Mouse (Mus musculus) right cerebral cortex, postnatal 4 days (tissue): ENCODE measurements around the gene Cep85l.
A peak's percentile ranks its signal among the peaks of the same experiment; 100 is the strongest.

ENCODE experiments used
- DNase-seq: peaks from one replicate; pipeline ENCODE4 v3.0.0-alpha.2; 2022

Cep85l gene

DNA sequence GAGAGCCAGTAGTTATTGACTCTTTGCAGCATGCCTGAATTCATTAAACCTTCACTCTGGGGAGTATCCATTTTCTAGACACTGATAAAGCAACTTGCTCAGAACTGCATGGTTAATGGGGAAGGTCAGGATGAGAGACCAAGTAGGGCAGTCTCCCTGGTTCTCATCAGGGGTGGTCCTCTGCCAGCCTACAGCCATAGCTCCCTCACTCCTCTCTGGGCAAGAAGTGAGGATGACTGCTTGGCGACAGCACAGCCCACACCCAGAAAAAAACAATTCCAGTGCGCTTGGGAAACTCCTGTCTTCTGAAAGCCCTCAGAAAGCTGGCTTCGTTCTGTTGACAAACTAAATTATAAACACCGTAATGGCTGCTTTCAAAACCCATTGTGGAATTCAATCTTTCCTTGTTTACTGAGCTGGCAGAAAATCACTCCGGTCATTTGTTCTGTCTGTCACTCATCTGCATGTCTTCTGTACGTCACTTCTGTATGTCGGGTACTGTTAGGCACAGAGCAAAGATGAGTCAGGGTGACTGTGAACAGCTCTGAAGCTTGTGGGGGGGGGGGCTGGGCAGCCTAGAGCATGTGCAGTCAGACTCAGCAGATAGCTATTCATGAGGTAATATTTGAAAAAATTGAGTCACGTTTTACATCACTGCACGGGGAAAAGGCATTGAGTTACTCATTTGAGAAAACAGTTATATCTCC lies 15.3 kb upstream of the Cep85l start:
- DNase-seq = no peak

GRCm38 (mm10) chr10:53388227-53388920 lies 8.6 kb upstream of the Cep85l start:
- no peak for DNase-seq

- no peak for DNase-seq
Measured at GRCm38 (mm10) chr10:53385438-53385837, 5.7 kb upstream of the Cep85l start.

DNA sequence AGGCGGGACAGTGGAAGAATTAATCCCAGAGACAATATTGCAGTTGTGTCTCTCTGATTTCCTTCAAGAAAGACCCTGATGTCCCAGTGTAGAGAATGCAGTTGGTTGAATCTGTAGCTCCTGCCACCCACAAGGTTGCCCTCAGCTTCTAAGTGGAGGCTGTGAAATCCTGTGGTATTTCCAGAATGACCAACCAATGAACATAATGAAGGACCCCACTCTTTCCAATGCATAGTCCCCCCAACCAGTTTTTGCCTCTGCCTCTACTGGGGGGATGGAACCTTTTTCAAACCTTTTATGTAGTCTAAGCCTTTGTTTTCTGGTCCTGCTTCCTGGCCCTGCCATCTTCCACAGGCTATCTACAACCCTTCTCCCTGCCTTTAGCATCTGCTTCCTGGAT lies 5.1 kb upstream of the Cep85l start:
- no peak for DNase-seq

- no peak for DNase-seq
Measured at GRCm38 (mm10) chr10:53382696-53383365, 3.1 kb upstream of the Cep85l start.

- DNase-seq = peak; percentile 49
Measured at GRCm38 (mm10) chr10:53378981-53379708, 602 bp downstream of the Cep85l start.

DNA sequence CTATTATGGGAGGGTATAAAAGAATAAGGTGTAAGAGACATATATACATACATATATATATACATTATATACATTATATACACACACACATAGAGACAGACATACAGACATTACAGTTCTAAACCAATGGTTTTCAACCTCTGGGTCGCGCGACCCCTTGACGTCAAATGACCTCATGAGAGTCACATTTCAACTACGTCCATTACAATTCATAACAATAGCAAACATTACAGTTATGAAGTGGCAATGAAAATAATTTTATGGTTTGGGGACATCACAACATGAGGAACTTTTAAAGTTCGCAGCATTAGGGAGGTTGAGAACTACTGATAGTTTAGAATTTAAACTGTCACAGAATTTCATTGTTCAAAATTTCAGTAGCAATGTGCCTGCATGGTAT lies 1.5 kb downstream of the Cep85l start:
- no peak for DNase-seq

DNA sequence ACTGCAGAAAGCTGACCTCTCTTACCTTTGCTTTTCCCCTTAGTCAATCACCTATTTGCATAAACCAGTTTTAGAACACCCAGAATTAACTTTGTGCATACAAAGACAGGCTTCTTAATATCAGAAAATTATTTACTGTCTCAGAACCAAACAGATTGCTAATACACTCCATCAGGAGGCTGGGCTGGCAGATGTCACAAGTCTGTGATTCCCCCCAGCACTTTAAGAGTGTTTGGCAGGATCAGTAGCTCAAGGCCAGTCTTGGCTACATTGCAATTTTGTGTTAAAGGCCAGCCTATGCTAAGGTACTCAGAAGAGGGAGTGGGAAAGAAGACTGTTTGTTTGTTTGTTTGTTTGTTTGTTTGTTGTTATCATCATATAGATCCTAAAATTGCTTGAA lies 2.7 kb downstream of the Cep85l start:
- DNase-seq = no peak

DNA sequence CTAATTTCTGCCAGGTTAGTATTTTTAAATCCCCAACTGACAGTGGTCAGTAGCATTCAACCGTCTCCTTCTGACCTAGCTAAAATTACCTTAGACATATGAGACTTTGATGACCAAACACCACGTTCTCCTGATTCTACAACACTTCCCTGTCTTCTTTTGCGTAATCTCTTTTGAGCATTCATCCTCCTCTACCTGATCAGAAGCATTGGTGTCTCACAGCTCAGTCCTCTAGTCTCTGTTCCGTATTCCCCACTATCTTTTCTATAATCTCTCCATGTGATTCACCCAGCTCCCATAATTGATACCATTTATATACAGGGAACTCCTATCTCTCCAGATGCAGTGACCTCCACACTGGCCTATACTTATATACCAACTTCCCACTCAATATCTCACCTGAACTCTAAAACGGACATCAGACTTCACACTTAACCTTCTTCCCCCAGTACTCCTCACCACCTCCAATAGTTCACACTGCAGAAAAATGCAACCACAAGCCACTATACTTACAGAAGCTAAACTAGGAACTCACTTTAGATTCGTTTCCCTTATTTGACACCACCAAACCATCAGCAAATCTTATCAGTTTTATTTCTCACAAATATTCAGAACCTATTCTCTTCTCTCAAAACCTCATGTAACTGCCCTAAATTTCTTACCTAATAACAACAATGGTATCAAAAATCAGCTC lies 5.7 kb downstream of the Cep85l start:
- DNase-seq = no peak

DNA sequence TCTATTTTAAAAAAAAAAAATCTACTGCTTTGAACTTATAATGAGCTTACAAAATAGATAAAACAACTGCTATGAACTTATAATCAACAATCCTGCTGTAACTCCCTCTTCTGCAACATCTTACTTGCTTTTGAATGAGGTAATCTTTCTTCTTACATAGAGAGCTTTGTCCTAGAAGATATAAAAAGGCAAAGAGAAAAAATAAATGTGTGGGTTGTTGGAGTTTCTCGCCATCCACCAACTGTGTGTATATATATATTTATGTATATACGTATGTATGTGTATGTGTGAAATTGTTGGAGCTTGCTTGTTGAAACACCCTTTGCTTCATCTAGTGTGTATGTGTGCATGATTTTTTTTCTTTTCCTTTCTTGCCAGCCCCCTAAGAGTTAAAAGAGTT lies 12.5 kb downstream of the Cep85l start:
- DNase-seq = no peak

- no peak for DNase-seq
Measured at GRCm38 (mm10) chr10:53364311-53364710, 15.4 kb downstream of the Cep85l start.

DNA sequence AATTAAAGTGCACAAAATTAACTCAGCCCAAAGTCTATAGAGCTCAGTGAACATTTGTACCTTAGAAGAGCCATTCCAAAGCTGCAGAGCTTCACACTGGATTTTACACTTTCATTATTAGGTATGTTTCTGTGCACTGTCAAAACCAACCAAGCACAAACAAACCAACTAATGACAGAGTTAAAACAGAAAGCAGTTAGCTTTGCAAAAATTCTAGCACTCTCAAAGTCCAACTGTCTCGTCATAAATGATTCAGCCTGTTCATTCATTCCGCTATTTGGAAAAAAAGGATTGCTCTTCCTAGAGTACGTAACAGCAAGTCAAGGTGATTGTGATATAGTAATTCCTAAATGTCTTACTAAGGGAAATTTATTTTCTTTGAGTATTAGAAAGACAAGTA lies 20.7 kb downstream of the Cep85l start:
- no peak for DNase-seq

DNA sequence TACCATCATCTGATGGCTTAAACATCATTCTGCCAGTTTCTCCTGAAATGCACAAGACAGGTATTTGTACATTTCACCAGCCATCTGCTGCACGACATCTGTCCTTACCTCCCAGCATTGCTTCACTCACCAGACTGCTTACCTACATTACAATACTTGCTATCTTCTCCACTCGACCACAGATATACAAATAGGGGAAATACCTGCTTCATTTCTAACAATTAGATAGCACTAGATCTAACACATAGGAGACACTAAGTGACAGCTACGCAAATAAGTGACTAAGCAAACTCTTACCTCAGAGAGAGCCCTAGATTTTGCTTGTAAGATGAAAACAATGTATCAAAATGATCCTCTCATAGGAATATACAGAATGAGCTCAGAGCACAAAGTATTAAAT lies 26.1 kb downstream of the Cep85l start:
- no peak for DNase-seq

- no peak for DNase-seq
Measured at GRCm38 (mm10) chr10:53349254-53349653, 30.5 kb downstream of the Cep85l start.

DNA sequence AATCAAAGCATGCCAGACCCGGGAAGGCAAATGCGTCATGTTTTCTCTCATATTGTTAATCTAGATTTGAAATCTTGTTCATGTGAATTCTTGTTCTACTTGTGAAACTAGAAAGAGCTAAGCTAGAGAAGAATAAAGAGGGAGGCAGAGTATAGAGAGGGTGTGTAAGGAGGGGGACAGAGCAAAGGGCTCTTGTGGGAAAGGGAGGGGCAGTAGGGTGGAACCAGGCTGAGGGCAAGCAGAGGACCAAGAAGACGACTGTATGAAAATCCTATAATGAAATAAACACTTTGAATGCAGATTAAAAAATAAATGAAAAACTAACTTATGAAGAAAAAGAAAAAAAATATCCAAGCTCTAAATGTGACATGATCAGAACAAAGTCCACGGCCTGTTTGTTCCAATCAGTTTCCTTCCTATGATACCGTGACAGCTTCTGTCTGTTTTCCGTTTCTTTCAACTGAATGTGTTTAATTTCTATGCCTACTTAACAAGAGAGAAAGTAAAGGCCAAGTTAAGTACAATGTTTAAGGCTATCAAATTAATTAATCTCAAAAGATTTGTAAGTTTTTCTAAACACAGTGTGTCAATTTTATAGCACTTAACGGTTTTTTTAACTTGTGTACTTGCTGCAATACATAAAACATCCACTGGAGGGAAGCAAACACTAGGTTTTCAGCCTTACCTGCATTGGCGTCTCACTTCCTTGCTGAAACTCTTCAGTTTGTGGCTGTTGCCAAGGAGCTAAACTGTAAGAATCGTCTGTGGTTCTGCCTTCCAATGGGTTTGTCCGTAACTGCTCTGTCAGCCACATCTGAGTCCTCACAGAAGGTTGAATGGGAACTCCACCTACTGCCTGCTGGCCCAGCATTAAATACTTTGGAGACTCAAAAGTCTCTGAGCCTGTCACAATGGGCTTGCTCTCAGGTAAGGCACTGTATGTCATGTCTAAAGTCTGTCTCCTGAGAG lies 31.7 kb downstream of the Cep85l start:
- DNase-seq = peak; percentile 14

DNA sequence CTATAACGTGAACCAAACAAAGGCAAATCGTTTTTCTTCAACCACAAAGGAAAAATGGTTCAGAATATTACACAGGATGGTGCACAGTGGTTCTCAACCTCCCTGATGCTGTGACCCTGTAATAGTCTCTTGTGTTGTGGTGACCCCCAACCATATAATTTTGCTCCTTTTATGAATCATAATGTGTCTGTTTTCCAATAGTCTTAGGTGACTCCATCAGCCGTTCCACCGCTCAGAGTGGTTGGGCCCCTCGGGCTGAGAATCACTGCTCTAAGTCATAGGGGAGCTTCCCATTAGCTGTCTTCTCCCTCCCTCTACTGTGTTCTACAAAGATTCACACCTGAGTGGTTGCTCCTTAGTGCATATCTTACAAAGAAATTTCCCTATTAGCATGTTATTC lies 32.8 kb downstream of the Cep85l start:
- no peak for DNase-seq

- peak; percentile 41 for DNase-seq
Measured at GRCm38 (mm10) chr10:53346506-53346905, 33.2 kb downstream of the Cep85l start.

GRCm38 (mm10) chr10:53345508-53345907 lies 34.2 kb downstream of the Cep85l start:
- DNase-seq = no peak

DNA sequence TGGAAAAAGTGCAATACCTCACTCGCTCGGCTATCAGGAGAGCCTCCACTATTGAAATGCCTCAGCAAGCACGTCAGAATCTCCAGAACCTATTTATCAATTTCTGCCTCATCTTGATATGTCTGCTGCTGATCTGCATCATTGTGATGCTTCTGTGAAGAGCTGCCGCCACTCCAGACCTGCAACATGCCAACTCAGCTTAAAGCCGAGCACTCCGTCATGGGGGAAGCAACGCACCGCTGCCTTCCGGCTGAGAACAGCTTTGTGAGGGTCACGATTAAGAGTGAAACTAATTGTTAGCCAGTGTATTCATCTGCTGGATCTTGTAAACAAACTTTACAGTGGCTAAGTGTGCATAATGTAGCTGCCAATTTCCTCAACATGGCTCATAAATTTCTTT lies 35.9 kb downstream of the Cep85l start:
- no peak for DNase-seq

DNA sequence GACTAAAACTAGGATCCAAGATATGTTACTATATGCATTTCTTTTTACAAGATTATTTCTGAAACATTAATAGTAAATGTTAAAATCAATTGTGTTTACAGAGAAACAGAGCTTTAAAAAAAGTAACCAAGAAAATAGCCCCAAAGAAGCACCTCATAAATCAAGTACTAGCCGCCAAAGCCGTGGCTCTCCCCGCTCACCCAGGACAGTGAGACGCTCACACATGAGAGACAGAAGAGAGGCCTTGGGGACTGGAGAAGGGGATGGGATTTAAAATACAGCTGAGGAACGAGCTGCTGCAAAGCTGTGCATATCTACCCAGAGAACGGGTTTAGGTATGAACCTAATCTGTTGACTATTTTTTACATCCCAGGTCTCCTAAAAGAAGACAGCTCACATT lies 36.4 kb downstream of the Cep85l start:
- DNase-seq = no peak

DNA sequence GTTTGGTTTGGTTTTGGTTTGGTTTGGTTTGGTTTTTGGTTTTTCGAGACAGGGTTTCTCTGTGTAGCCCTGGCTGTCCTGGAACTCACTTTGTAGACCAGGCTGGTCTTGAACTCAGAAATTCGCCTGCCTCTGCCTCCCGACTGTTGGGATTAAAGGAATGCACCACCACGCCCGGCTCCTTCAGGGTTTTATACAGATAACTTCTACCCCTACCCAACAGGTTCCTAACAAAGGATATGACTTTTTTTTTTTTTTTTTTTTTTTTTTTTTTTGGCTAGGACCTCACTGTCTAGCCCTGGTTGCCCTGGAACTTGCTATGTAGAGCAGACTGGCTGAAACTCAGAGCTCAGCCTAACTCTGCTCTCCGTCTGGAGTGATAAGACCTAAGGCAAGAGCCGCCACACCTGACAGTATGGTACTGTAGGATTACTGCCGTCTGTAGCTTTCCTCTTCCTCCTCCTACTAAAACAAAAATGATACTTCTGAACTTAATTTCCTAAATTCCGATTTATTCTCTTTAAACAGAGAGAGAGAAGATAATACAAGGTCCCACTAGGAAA lies 37.5 kb downstream of the Cep85l start:
- DNase-seq = no peak
